Mouse (Mus musculus) lung, postnatal 25 days (tissue): ENCODE results near the gene Hnrnpul2.
"Not testable (repeated sequence)": the region's sequence is repeated elsewhere in the genome, so short reads cannot be mapped to it uniquely, and the experiment has no call there.

Experiments used
- DNase-seq: peaks from one replicate; pipeline ENCODE4 v3.0.0; 2022; ENCODE audit warnings: low spot score

Gene Hnrnpul2

GRCm38 (mm10) chr19:8852236-8852928 lies 32.6 kb downstream of the Hnrnpul2 start:
- DNase-seq: no peak

- no peak for DNase-seq
Observed at GRCm38 (mm10) chr19:8853117-8853516, 33.3 kb downstream of the Hnrnpul2 start.

GRCm38 (mm10) chr19:8857689-8858088 lies 37.9 kb downstream of the Hnrnpul2 start:
- peak; percentile 61 for DNase-seq

GRCm38 (mm10) chr19:8859018-8859417 lies 39.2 kb downstream of the Hnrnpul2 start:
- DNase-seq: no peak

GRCm38 (mm10) chr19:8864265-8864664 lies 44.5 kb downstream of the Hnrnpul2 start:
- no peak for DNase-seq

- not testable (repeated sequence) for DNase-seq
Observed at GRCm38 (mm10) chr19:8870381-8870780, 50.6 kb downstream of the Hnrnpul2 start.

- DNase-seq: no peak
Observed at GRCm38 (mm10) chr19:8870838-8871237, 51.0 kb downstream of the Hnrnpul2 start.

- peak; percentile 98 for DNase-seq
Observed at GRCm38 (mm10) chr19:8871267-8872186, 51.7 kb downstream of the Hnrnpul2 start, which contains the start of gene Ubxn1. Ubxn1 (plus strand) TSS chr19:8871496.

GRCm38 (mm10) chr19:8872266-8872840 lies 52.5 kb downstream of the Hnrnpul2 start:
- DNase-seq: no peak

GRCm38 (mm10) chr19:8875031-8875430 lies 55.2 kb downstream of the Hnrnpul2 start:
- DNase-seq: no peak

- peak; percentile 94 for DNase-seq
Observed at GRCm38 (mm10) chr19:8880311-8881033, 60.7 kb downstream of the Hnrnpul2 start, which contains the start of gene Uqcc3. Uqcc3 (minus strand) TSS chr19:8880923.

- DNase-seq: no peak
Observed at GRCm38 (mm10) chr19:8881034-8881392, 61.2 kb downstream of the Hnrnpul2 start.

GRCm38 (mm10) chr19:8883616-8884015 lies 63.8 kb downstream of the Hnrnpul2 start, which contains the start of the genes Lbhd1 and Gm49403:
Lbhd1 (plus strand) TSS chr19:8883732.
Gm49403 (plus strand) TSS chr19:8883930.
- DNase-seq: no peak
